Mouse (Mus musculus) cortical plate, adult 2 months (tissue): ENCODE results near the gene Cdca7l.

ENCODE experiments used
- CTCF ChIP-seq: fragments of 200-500 bp; IDR thresholded peaks from 2 replicates; pipeline ENCODE4 v1.5.1; 2011; ENCODE audit warnings: mild to moderate bottlenecking, control low read depth, low read length; ENCODE audit not compliant: insufficient read depth; ENCODE audit errors: extremely low read depth
- POLR2A ChIP-seq: fragments of 200-500 bp; IDR thresholded peaks from 2 replicates; pipeline ENCODE4 v1.6.1; 2011; ENCODE audit warnings: mild to moderate bottlenecking, low read length, control low read depth; ENCODE audit not compliant: insufficient read depth; ENCODE audit errors: extremely low read depth

DNA sequence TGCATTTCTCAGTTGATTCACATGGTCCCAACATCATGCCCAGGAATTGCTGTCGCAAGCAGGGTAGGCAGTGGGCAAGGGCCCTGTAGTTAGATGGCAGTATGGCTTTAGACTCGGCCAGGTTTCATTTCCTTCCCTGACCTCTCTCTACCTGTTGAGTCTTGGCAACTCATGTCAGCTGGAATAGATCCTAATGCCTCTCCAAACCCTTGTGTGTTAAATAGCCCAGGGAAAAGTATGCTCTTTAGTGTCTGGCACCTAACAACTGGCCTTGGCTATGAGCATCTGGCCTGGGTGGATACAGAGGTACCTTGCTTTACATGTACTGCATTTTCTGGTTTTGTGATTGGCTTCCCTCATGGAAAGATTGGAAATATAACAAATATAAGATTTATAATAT lies 80.5 kb downstream of the Cdca7l start:
- TF ChIP-seq CTCF: no peak
- no peak for TF ChIP-seq POLR2A
